Mouse (Mus musculus): ENCODE measurements at regions not wholly inside any gene's neighbourhood (a gene's known extent, or its start where the extent isn't known, plus 50 kb on each side); places are given as distances from the start of the nearest gene placed in this dataset.

DNA sequence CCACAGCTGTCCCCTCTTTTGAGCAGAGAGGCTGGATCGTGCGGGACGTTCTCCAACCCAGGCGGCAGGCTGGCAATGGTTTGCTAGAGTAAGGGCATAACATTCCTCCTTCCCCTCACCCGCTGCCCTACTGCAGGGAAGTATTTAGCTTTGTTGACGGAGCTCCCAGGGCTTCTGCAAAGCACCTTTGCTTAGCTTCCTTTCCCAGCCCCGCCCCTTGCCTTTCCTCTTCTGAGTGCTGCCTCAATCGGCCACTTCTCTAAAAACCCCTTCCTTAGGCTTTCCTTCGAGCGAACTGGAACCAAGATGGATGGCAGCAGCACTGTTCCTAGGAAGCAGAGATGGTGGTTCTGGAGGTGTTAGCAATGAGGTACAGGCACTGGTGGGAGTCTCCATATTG, 183.2 kb upstream of the Adgrl2 start:
- TF ChIP-seq CTCF (IDR thresholded peaks at IDR 0.05; ENCODE audit: low read depth, low read length) (no peak), GATA1 (IDR thresholded peaks at IDR 0.05; ENCODE audit: borderline replicate concordance, low read length) (no peak), POLR2AphosphoS5 (IDR thresholded peaks at IDR 0.05; ENCODE audit: insufficient replicate concordance, low read depth, low read length) (no peak)
